Comparison of ENCODE assay signal across 8 mouse cellular contexts in the genomic region with DNA sequence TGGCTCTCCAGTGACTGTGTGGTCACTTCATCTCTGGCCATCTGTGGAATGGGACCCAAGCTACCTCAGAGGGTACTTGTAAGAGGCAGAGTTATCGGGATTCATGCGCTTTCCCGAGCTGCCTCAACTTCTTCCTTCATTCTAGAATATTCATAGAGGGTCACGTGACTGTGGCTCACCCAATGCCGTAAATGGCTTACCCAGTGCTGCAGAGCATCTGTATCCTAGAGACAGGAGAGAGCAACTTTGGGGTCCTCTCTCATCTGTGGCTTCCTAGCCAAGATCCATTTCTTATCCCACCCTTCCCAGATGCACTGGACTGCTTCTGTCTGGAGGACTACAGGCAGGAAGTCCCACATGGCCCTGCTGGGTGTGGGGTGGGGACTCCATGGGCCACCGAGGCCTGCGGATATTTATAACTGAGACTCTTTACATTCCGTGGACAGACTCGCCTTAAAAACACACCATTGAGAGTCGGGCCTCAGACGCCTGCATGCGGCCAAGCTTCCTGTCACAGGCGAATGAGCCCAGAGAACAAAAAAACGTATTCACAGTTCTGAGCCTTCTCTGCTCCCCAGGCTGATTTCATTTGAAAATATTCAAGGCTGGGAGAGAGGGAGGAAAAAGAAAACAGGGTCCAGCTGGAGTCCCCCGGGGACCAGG.
DNase-seq lines count a peak whose midpoint lies in the region; ATAC-seq and TF ChIP-seq lines count a peak whose summit lies in the region.

No protein-coding gene starts in this region.

- ATAC-seq in lung, embryonic 14.5 days (ENCODE audit: insufficient read depth), result no peak
- ATAC-seq in embryonic facial prominence, embryonic 15.5 days (ENCODE audit: insufficient number of reproducible peaks, low FRiP score, low TSS enrichment, low read depth), result no peak
- peak; percentile 21 for ATAC-seq in inflammation-experienced regulatory T-cells, adult 6 months

- no peaks in the 10 kb centered on the region for H3K36me3 ChIP-seq in lung, embryonic 14.5 days (ENCODE audit: insufficient read depth)
- H3K36me3 ChIP-seq in embryonic facial prominence, embryonic 15.5 days, result no peaks in the 10 kb centered on the region

- H3K4me2 ChIP-seq in lung, embryonic 14.5 days, result no peak overlapping the region
- H3K4me2 ChIP-seq in embryonic facial prominence, embryonic 15.5 days (replicated peaks), result no peak overlapping the region

- H3K9me3 ChIP-seq in lung, embryonic 14.5 days (ENCODE audit: low read depth, low read length), result no peaks in the 10 kb centered on the region
- H3K9me3 ChIP-seq in embryonic facial prominence, embryonic 15.5 days (replicated peaks), result no peaks in the 10 kb centered on the region

- DNase-seq in lung, embryonic 14.5 days, result peak; percentile 70
- no peak for DNase-seq in lung, postnatal 25 days (ENCODE audit: low spot score)
- DNase-seq in naive thymus-derived CD4-positive, alpha-beta T cell, adult 2 months (ENCODE audit: low read depth), result peak; percentile 61
- no peak for DNase-seq in cerebellum, postnatal 14 days
- DNase-seq in layer of hippocampus, adult 8-10 months (ENCODE audit: low spot score in 2 of 2), result no peak
- no peak for DNase-seq in urinary bladder, postnatal 36 days (ENCODE audit: low spot score in 2 of 2)

- H3K4me3 ChIP-seq in lung, embryonic 14.5 days (ENCODE audit: low read depth, low read length), result no peak overlapping the region
- H3K4me3 ChIP-seq in embryonic facial prominence, embryonic 15.5 days (replicated peaks), result no peak overlapping the region

- no peak overlapping the region for H3K9ac ChIP-seq in lung, embryonic 14.5 days
- H3K9ac ChIP-seq in embryonic facial prominence, embryonic 15.5 days, result no peak overlapping the region

- peak overlapping the region; percentile 97 for H3K27ac ChIP-seq in lung, embryonic 14.5 days (ENCODE audit: low read depth)
- H3K27ac ChIP-seq in embryonic facial prominence, embryonic 15.5 days (replicated peaks), result peak overlapping the region; percentile 81

- no peaks in the 10 kb centered on the region for H3K27me3 ChIP-seq in lung, embryonic 14.5 days (ENCODE audit: insufficient read depth, low read length)
- H3K27me3 ChIP-seq in embryonic facial prominence, embryonic 15.5 days, result no peaks in the 10 kb centered on the region

- 43% methylated on average over 15 of the region's 15 CpGs for WGBS in lung, embryonic 14.5 days
- WGBS in embryonic facial prominence, embryonic 15.5 days, result 29% methylated on average over 15 of the region's 15 CpGs

- no peak for TF ChIP-seq CTCF in lung, embryonic 14.5 days (IDR thresholded peaks at IDR 0.05; ENCODE audit: low read depth)

- peaks cover 79% of the 10 kb centered on the region for H3K4me1 ChIP-seq in lung, embryonic 14.5 days (ENCODE audit: insufficient read depth)
- H3K4me1 ChIP-seq in embryonic facial prominence, embryonic 15.5 days, result peaks cover 90% of the 10 kb centered on the region

Comparison
In these comparisons a context has a peak if more than half of its experiments do, and no peak if none do; other contexts are left out.
1. DNase-seq: peak in lung, embryonic 14.5 days (single experiment) and naive thymus-derived CD4-positive, alpha-beta T cell, adult 2 months (single experiment); none in lung, postnatal 25 days (single experiment), cerebellum, postnatal 14 days (0 of 2), layer of hippocampus, adult 8-10 months (0 of 2) and urinary bladder, postnatal 36 days (0 of 2).